Comparison of ENCODE assay signal across 20 mouse cellular contexts in the genomic region with DNA sequence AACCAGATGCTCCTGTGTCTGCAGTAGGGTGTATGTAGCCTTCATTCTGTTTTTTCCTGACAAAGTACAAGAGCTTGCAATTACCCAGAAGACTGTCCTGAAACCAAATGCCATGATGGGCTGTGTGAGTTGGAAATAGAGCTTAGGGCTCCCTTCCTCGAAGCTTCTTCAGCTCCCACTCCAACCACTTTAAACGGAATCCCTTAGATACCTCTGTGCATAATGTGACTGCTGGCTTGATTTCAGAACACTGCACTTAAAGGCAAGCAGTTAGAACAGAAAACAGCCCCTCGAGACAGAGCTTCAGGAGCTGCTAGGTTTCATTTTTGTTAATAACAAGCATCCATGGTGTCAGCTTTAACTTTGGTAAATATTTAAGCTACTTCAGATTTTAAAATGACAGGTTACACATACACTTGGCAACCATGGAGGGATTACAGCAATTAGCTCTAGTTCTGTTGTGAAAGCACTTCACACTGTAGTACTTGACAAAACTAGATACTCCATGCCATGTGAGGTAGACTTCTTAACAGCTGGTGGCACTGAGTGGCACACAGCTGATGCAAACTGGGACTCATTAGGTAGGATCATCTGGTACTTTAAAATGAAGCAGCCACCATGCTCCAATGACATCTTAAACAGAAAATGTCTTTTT.
DNase-seq lines count a peak whose midpoint lies in the region; ATAC-seq and TF ChIP-seq lines count a peak whose summit lies in the region.
"Had no signal": no experiment of that assay in that cellular context is flagged by ENCODE, and none has a peak within 500 bp of the region (broad histone marks: within the 10 kb centered on the region; RNA-seq: fewer than 3 reads in every experiment).

No protein-coding gene starts in this region.

- H3K4me3 ChIP-seq in forebrain, embryonic 13.5 days, result no peak overlapping the region
- H3K4me3 ChIP-seq in forebrain, embryonic 10.5 days, result no peak overlapping the region
- no peak overlapping the region for H3K4me3 ChIP-seq in heart, postnatal 0 days (ENCODE audit: low read depth, low read length)
- H3K4me3 ChIP-seq in heart, adult 2 months, result no peak overlapping the region
- H3K4me3 ChIP-seq in lung, embryonic 14.5 days (ENCODE audit: low read depth, low read length), result no peak overlapping the region
- no peak overlapping the region for H3K4me3 ChIP-seq in lung, adult 2 months (replicated peaks; ENCODE audit: extremely low read depth, low read depth, low read length)
- H3K4me3 ChIP-seq: embryonic facial prominence, embryonic 15.5 days; hindbrain, embryonic 13.5 days had no signal

- no peak for TF ChIP-seq CTCF in heart, postnatal 0 days (IDR thresholded peaks at IDR 0.05; ENCODE audit: low read depth)
- TF ChIP-seq CTCF in heart, adult 2 months (IDR thresholded peaks at IDR 0.05), result no peak
- no peak for TF ChIP-seq CTCF in lung, embryonic 14.5 days (IDR thresholded peaks at IDR 0.05; ENCODE audit: low read depth)
- TF ChIP-seq CTCF in lung, adult 2 months (IDR thresholded peaks at IDR 0.05; ENCODE audit: insufficient read depth, low read length), result no peak

- no peak for DNase-seq in forebrain, embryonic 10.5 days (ENCODE audit: extremely low spot score, low spot score)
- DNase-seq in heart, postnatal 0 days (ENCODE audit: low spot score), result peak; percentile 31
- DNase-seq in heart, adult 2 months, result no peak
- DNase-seq in lung, embryonic 14.5 days, result peak; percentile 5
- no peak for DNase-seq in lung, adult 2 months
- DNase-seq in brain, adult 2 months (ENCODE audit: low read depth, low spot score), result peak; percentile 42
- DNase-seq in spleen, adult 18-20 months, result no peak
- DNase-seq: adrenal gland, postnatal 10 days; cerebellum, adult 11 months; cerebellum, postnatal 10 days; heart, postnatal 14 days; right cerebral cortex, postnatal 25 days had no signal

- no peaks in the 10 kb centered on the region for H3K27me3 ChIP-seq in forebrain, embryonic 13.5 days
- H3K27me3 ChIP-seq in forebrain, embryonic 10.5 days (ENCODE audit: poor library complexity, severe bottlenecking), result no peaks in the 10 kb centered on the region
- H3K27me3 ChIP-seq in heart, postnatal 0 days (ENCODE audit: control insufficient read depth, insufficient read depth, low read length), result no peaks in the 10 kb centered on the region
- no peaks in the 10 kb centered on the region for H3K27me3 ChIP-seq in heart, adult 2 months (ENCODE audit: control insufficient read depth, insufficient read depth, low read length)
- H3K27me3 ChIP-seq in lung, embryonic 14.5 days (ENCODE audit: insufficient read depth, low read length), result no peaks in the 10 kb centered on the region
- H3K27me3 ChIP-seq: embryonic facial prominence, embryonic 15.5 days; hindbrain, embryonic 13.5 days had no signal

- no peaks in the 10 kb centered on the region for H3K36me3 ChIP-seq in forebrain, embryonic 13.5 days (ENCODE audit: poor library complexity, severe bottlenecking)
- no peaks in the 10 kb centered on the region for H3K36me3 ChIP-seq in forebrain, embryonic 10.5 days (replicated peaks)
- H3K36me3 ChIP-seq in heart, postnatal 0 days (replicated peaks; ENCODE audit: control insufficient read depth, insufficient read depth, low read length), result no peaks in the 10 kb centered on the region
- no peaks in the 10 kb centered on the region; the same call in 1 of the 2 replicates for H3K36me3 ChIP-seq in heart, adult 2 months (ENCODE audit: control insufficient read depth, insufficient read depth, low read length)
- H3K36me3 ChIP-seq in lung, embryonic 14.5 days (ENCODE audit: insufficient read depth), result no peaks in the 10 kb centered on the region; the same call in 1 of the 2 replicates
- H3K36me3 ChIP-seq: hindbrain, embryonic 13.5 days had no signal

- intact Hi-C loops in heart, adult 2 months (cut with DNase I), result no loop called here

- TF ChIP-seq POLR2A in heart, adult 2 months (IDR thresholded peaks at IDR 0.05; ENCODE audit: insufficient read depth, low read depth, low read length), result no peak
- TF ChIP-seq POLR2A in lung, adult 2 months (IDR thresholded peaks at IDR 0.05; ENCODE audit: borderline replicate concordance, extremely low read depth, low read depth, low read length), result no peak

- no peak overlapping the region for H3K9ac ChIP-seq in forebrain, embryonic 13.5 days
- no peak overlapping the region for H3K9ac ChIP-seq in heart, postnatal 0 days (replicated peaks; ENCODE audit: low read depth, low read length)
- no peak overlapping the region for H3K9ac ChIP-seq in heart, adult 2 months (ENCODE audit: low read depth, low read length)
- no peak overlapping the region for H3K9ac ChIP-seq in lung, embryonic 14.5 days
- H3K9ac ChIP-seq: embryonic facial prominence, embryonic 15.5 days; hindbrain, embryonic 13.5 days had no signal

- 0 out of 2 replicates have a peak, but pooled peaks cover 5% of the 10 kb centered on the region for H3K9me3 ChIP-seq in forebrain, embryonic 13.5 days (replicated peaks)
- H3K9me3 ChIP-seq in forebrain, embryonic 10.5 days, result no peaks in the 10 kb centered on the region
- H3K9me3 ChIP-seq in heart, postnatal 0 days (replicated peaks; ENCODE audit: control insufficient read depth, low read length), result no peaks in the 10 kb centered on the region
- no peaks in the 10 kb centered on the region for H3K9me3 ChIP-seq in lung, embryonic 14.5 days (ENCODE audit: low read depth, low read length)
- H3K9me3 ChIP-seq: embryonic facial prominence, embryonic 15.5 days; hindbrain, embryonic 13.5 days had no signal

- H3K79me2 ChIP-seq in heart, adult 2 months (replicated peaks; ENCODE audit: control insufficient read depth, insufficient read depth, low read length), result no peaks in the 10 kb centered on the region

- H3K27ac ChIP-seq in forebrain, embryonic 13.5 days, result no peak overlapping the region
- H3K27ac ChIP-seq in forebrain, embryonic 10.5 days, result no peak overlapping the region
- H3K27ac ChIP-seq in heart, postnatal 0 days (ENCODE audit: low read depth), result no peak overlapping the region
- H3K27ac ChIP-seq in heart, adult 2 months, result no peak overlapping the region
- H3K27ac ChIP-seq in lung, embryonic 14.5 days (ENCODE audit: low read depth), result no peak overlapping the region
- H3K27ac ChIP-seq: embryonic facial prominence, embryonic 15.5 days; hindbrain, embryonic 13.5 days; kidney, postnatal 0 days; stomach, postnatal 0 days had no signal

- no peaks in the 10 kb centered on the region for H3K4me1 ChIP-seq in forebrain, embryonic 13.5 days
- H3K4me1 ChIP-seq in forebrain, embryonic 10.5 days, result no peaks in the 10 kb centered on the region
- no peaks in the 10 kb centered on the region for H3K4me1 ChIP-seq in heart, postnatal 0 days (ENCODE audit: control insufficient read depth, insufficient read depth)
- H3K4me1 ChIP-seq in heart, adult 2 months (ENCODE audit: control insufficient read depth, insufficient read depth, low read length), result no peaks in the 10 kb centered on the region
- no peaks in the 10 kb centered on the region for H3K4me1 ChIP-seq in lung, embryonic 14.5 days (ENCODE audit: insufficient read depth)
- no peaks in the 10 kb centered on the region for H3K4me1 ChIP-seq in lung, adult 2 months (ENCODE audit: control insufficient read depth, insufficient read depth, low read length)
- H3K4me1 ChIP-seq: embryonic facial prominence, embryonic 15.5 days; hindbrain, embryonic 13.5 days had no signal

- TF ChIP-seq EP300 in heart, postnatal 0 days (IDR thresholded peaks at IDR 0.05; ENCODE audit: low read depth), result no peak
- no peak for TF ChIP-seq EP300 in heart, adult 2 months (IDR thresholded peaks at IDR 0.05; ENCODE audit: insufficient read depth, low read depth, low read length)

- no peak overlapping the region for H3K4me2 ChIP-seq in forebrain, embryonic 13.5 days
- H3K4me2 ChIP-seq in heart, postnatal 0 days (ENCODE audit: low read depth, low read length), result peak overlapping the region; percentile 9; the same call in 1 of the 2 replicates
- H3K4me2 ChIP-seq in lung, embryonic 14.5 days, result no peak overlapping the region
- H3K4me2 ChIP-seq: embryonic facial prominence, embryonic 15.5 days; hindbrain, embryonic 13.5 days had no signal

- WGBS in forebrain, embryonic 13.5 days, result 72% methylated on average over 3 of the region's 3 CpGs
- WGBS in forebrain, embryonic 10.5 days, result 83% methylated on average over 3 of the region's 3 CpGs
- WGBS in heart, postnatal 0 days, result 21% methylated on average over 3 of the region's 3 CpGs
- 47% methylated on average over 3 of the region's 3 CpGs for WGBS in heart, adult 2 months
- WGBS in lung, embryonic 14.5 days, result 49% methylated on average over 3 of the region's 3 CpGs
- WGBS in lung, adult 2 months, result 49% methylated on average over 3 of the region's 3 CpGs

- ATAC-seq in forebrain, embryonic 13.5 days, result peak; percentile 69; the same call in 1 of the 2 replicates
- peak; percentile 72; the same call in 1 of the 2 replicates for ATAC-seq in heart, postnatal 0 days (ENCODE audit: insufficient read depth, low read depth)
- no peak; the same call in 1 of the 2 replicates for ATAC-seq in lung, embryonic 14.5 days (ENCODE audit: insufficient read depth)
- ATAC-seq: activated CD4-positive, CD25-positive, alpha-beta regulatory T cell, adult 4 months; CD4-positive, CD25-positive, alpha-beta regulatory T cell, adult 4 months; intestine, embryonic 16.5 days had no signal

Comparison
In these comparisons a context has a peak if more than half of its experiments do, and no peak if none do; other contexts are left out.
1. DNase-seq: peak in heart, postnatal 0 days (single experiment), lung, embryonic 14.5 days (single experiment) and brain, adult 2 months (single experiment); none in forebrain, embryonic 10.5 days (single experiment), heart, adult 2 months (0 of 2), lung, adult 2 months (single experiment) and spleen, adult 18-20 months (0 of 2).